In genomic region chrX:103405021-103405420, GRCm38 (mm10) we compare ENCODE assay signal across 12 mouse cellular contexts. TPM values are rescaled to one million over a fixed set of nuclear protein-coding genes. Genes with fewer than 3 reads are reported as not detected.
DNase-seq lines count a peak whose midpoint lies in the region; TF ChIP-seq lines count a peak whose summit lies in the region.
"Had no signal": no experiment of that assay in that cellular context is flagged by ENCODE, and none has a peak within 500 bp of the region (broad histone marks: within the 10 kb centered on the region; RNA-seq: fewer than 3 reads in every experiment).

No protein-coding gene starts in this region.

- TF ChIP-seq CTCF in E14TG2a.4 (conservative IDR thresholded peaks at IDR 0.05; ENCODE audit: low read length) = no peak

- H3K4me3 ChIP-seq in E14TG2a.4 (replicated peaks; ENCODE audit: low read length) = peak overlapping the region; percentile 50
- H3K4me3 ChIP-seq: gastrocnemius, adult 2 months; myocyte had no signal

- no peaks in the 10 kb centered on the region for H3K36me3 ChIP-seq in E14TG2a.4 (ENCODE audit: insufficient read depth, low read length)

- peak; percentile 4 for DNase-seq in kidney, postnatal 10 days
- DNase-seq in kidney, adult 18-20 months = no peak
- peak; percentile 92 for DNase-seq in ES-CJ7 (ENCODE audit: low read depth, low spot score)
- peak; percentile 55 for DNase-seq in liver
- no peak for DNase-seq in gastrocnemius, adult 8-10 months (ENCODE audit: low spot score in 2 of 2)
- no peak for DNase-seq in cerebellum, postnatal 36 days
- DNase-seq: gastrocnemius, adult 2 months; heart, postnatal 14 days; kidney, adult 9 months had no signal

- no peaks in the 10 kb centered on the region for H3K9me3 ChIP-seq in E14TG2a.4 (ENCODE audit: low read length)

- H3K27me3 ChIP-seq in E14TG2a.4 (ENCODE audit: insufficient read depth, low read length) = no peaks in the 10 kb centered on the region

- H3K4me1 ChIP-seq in E14TG2a.4 (replicated peaks; ENCODE audit: low read depth, low read length) = peaks cover 40% of the 10 kb centered on the region

RNA-seq across cellular contexts. Expression of gene Tsx, which starts 9.2 kb away (rescaled TPM):
- not detected for total RNA-seq in gastrocnemius, adult 8-10 months (2022)
- total RNA-seq: gastrocnemius, adult 2 months; heart, postnatal 14 days; MEL had no signal

RNA-seq across cellular contexts. Expression of gene Gm26992, which starts 16.8 kb away (rescaled TPM):
- total RNA-seq in gastrocnemius, adult 8-10 months (2022) = not detected
- total RNA-seq: gastrocnemius, adult 2 months; heart, postnatal 14 days; MEL had no signal

RNA-seq across cellular contexts. Expression of gene Chic1, which starts 48.7 kb away (rescaled TPM):
- under 1 TPM; 0.18 to 0.29 (median 0.19) TPM for total RNA-seq in gastrocnemius, adult 8-10 months (2022)
- total RNA-seq: MEL had no signal

Comparison
In these comparisons a context has a peak if more than half of its experiments do, and no peak if none do; other contexts are left out.
1. DNase-seq: peak in kidney, postnatal 10 days (single experiment), ES-CJ7 (single experiment) and liver (single experiment); none in kidney, adult 18-20 months (single experiment), gastrocnemius, adult 8-10 months (0 of 2) and cerebellum, postnatal 36 days (0 of 2).